Mouse (Mus musculus) limb, embryonic 12.5 days (tissue): ENCODE results near the gene Trpc7. TPM values are rescaled to one million over a fixed set of nuclear protein-coding genes. Genes with fewer than 3 reads are reported as not detected.
A peak's percentile ranks its signal among the peaks of the same experiment; 100 is the strongest.

Source experiments
- ATAC-seq: fragments of 200-750 bp; cut with Nextera tagmentation; 2 replicates; pipeline ENCODE4 v1.8.0; 2017; ENCODE audit warnings: low read depth, moderate TSS enrichment; ENCODE audit not compliant: insufficient number of reproducible peaks, insufficient read depth, low FRiP score, low TSS enrichment
- H3K27ac ChIP-seq: fragments of 300-500 bp; sonication (generic); 2 replicates; pipeline ENCODE4 v1.5.1; 2016; ENCODE audit warnings: mild to moderate bottlenecking, moderate library complexity
- H3K27me3 ChIP-seq: fragments of 300-500 bp; sonication (generic); 2 replicates; pipeline ENCODE4 v1.6.1; 2016; ENCODE audit warnings: mild to moderate bottlenecking, moderate library complexity
- H3K36me3 ChIP-seq: fragments of 300-500 bp; sonication (generic); 2 replicates; pipeline ENCODE4 v1.6.1; 2016; ENCODE audit warnings: mild to moderate bottlenecking, moderate library complexity
- H3K4me1 ChIP-seq: fragments of 300-500 bp; sonication (generic); replicated peaks from 2 replicates; pipeline ENCODE4 v1.6.1; 2016
- H3K4me2 ChIP-seq: fragments of 300-500 bp; sonication (generic); 2 replicates; pipeline ENCODE4 v1.6.1; 2016; ENCODE audit warnings: mild to moderate bottlenecking, moderate library complexity
- H3K4me3 ChIP-seq: fragments of 300-500 bp; sonication (generic); replicated peaks from 2 replicates; pipeline ENCODE4 v1.5.1; 2016; ENCODE audit warnings: mild to moderate bottlenecking
- H3K9ac ChIP-seq: fragments of 300-500 bp; sonication (generic); replicated peaks from 2 replicates; pipeline ENCODE4 v1.6.1; 2016; ENCODE audit warnings: mild to moderate bottlenecking, moderate library complexity
- H3K9me3 ChIP-seq: fragments of 300-500 bp; sonication (generic); 2 replicates; pipeline ENCODE4 v1.6.1; 2016; ENCODE audit warnings: mild to moderate bottlenecking, moderate library complexity
- WGBS: fragments of 180-500 bp; shearing (Covaris S2); methylation state at CpG from one replicate; pipeline ENCODE4 v1.1.7; 2016; 5-methylcytosine and 5-hydroxymethylcytosine counted together
- polyA plus RNA-seq: library from polyadenylated mRNA; unstranded; fragments of >200 nt; fragmentation: Nextera tagmentation; extraction: Ambion mirVana; gene quantifications from 2 replicates; pipeline ENCODE4 v1.2.1, GENCODE M21; 2016

Gene Trpc7
- polyA plus RNA-seq, 1 experiment from 2014 or later = not detected

- H3K4me1 ChIP-seq = peaks cover 14% of the 10 kb centered on the region
- no peak overlapping the region for H3K27ac ChIP-seq
- 74% methylated on average over 6 of the region's 6 CpGs for WGBS
- no peaks in the 10 kb centered on the region for H3K27me3 ChIP-seq
- ATAC-seq = no peak
- no peak overlapping the region for H3K9ac ChIP-seq
- H3K36me3 ChIP-seq = no peaks in the 10 kb centered on the region
- H3K4me3 ChIP-seq = no peak overlapping the region
- H3K4me2 ChIP-seq = no peak overlapping the region
- H3K9me3 ChIP-seq = no peaks in the 10 kb centered on the region; the same call in 1 of the 2 replicates
These were observed 31.2 kb downstream of the Trpc7 start for GRCm38 (mm10) chr13:56864567-56864966.

- Histone ChIP-seq H3K9ac (no peak overlapping the region), H3K4me2 (no peak overlapping the region), H3K36me3 (no peaks in the 10 kb centered on the region), H3K27ac (no peak overlapping the region), H3K4me3 (no peak overlapping the region), H3K27me3 (no peaks in the 10 kb centered on the region), H3K4me1 (peaks cover 14% of the 10 kb centered on the region), H3K9me3 (no peaks in the 10 kb centered on the region; the same call in 1 of the 2 replicates)
- no peak for ATAC-seq
- WGBS = 51% methylated on average over 6 of the region's 6 CpGs
These were observed 33.8 kb downstream of the Trpc7 start for GRCm38 (mm10) chr13:56862011-56862410.

GRCm38 (mm10) chr13:56854506-56854905, 41.3 kb downstream of the Trpc7 start:
- 56% methylated on average over 8 of the region's 8 CpGs for WGBS
- no peaks in the 10 kb centered on the region for H3K9me3 ChIP-seq
- H3K4me1 ChIP-seq = peaks cover 8% of the 10 kb centered on the region
- H3K4me2 ChIP-seq = no peak overlapping the region
- H3K9ac ChIP-seq = no peak overlapping the region
- no peaks in the 10 kb centered on the region for H3K27me3 ChIP-seq
- no peak for ATAC-seq
- no peak overlapping the region for H3K4me3 ChIP-seq
- H3K27ac ChIP-seq = no peak overlapping the region
- H3K36me3 ChIP-seq = no peaks in the 10 kb centered on the region

- no peak overlapping the region for H3K4me3 ChIP-seq
- no peaks in the 10 kb centered on the region for H3K36me3 ChIP-seq
- WGBS = 52% methylated on average over 5 of the region's 5 CpGs
- no peak for ATAC-seq
- H3K9ac ChIP-seq = no peak overlapping the region
- no peaks in the 10 kb centered on the region for H3K9me3 ChIP-seq
- peaks cover 8% of the 10 kb centered on the region for H3K4me1 ChIP-seq
- H3K27me3 ChIP-seq = no peaks in the 10 kb centered on the region
- H3K27ac ChIP-seq = no peak overlapping the region
- no peak overlapping the region for H3K4me2 ChIP-seq
These were observed 42.4 kb downstream of the Trpc7 start for GRCm38 (mm10) chr13:56853436-56853835.

- Histone ChIP-seq H3K27ac (no peak overlapping the region), H3K36me3 (no peaks in the 10 kb centered on the region)
These were observed 49.9 kb downstream of the Trpc7 start for GRCm38 (mm10) chr13:56845866-56846265.

GRCm38 (mm10) chr13:56815471-56815870, 80.3 kb downstream of the Trpc7 start:
- Histone ChIP-seq H3K4me3 (no peak overlapping the region), H3K36me3 (no peaks in the 10 kb centered on the region), H3K27me3 (0 out of 2 replicates have a peak, but pooled peaks cover 5% of the 10 kb centered on the region), H3K9ac (no peak overlapping the region), H3K27ac (no peak overlapping the region), H3K4me1 (no peaks in the 10 kb centered on the region), H3K4me2 (no peak overlapping the region), H3K9me3 (no peaks in the 10 kb centered on the region)
- no peak for ATAC-seq
- 88% methylated on average over 12 of the region's 12 CpGs for WGBS

More at GRCm38 (mm10) chr13:56845866-56846265, 49.9 kb downstream of the Trpc7 start:
- Histone ChIP-seq H3K9me3 (no peaks in the 10 kb centered on the region), H3K9ac (no peak overlapping the region), H3K4me3 (no peak overlapping the region), H3K4me1 (0 out of 2 replicates have a peak, but pooled peaks cover 3% of the 10 kb centered on the region), H3K4me2 (no peak overlapping the region), H3K27me3 (no peaks in the 10 kb centered on the region)
- 70% methylated on average over 3 of the region's 3 CpGs for WGBS
- ATAC-seq = no peak

- Histone ChIP-seq H3K27ac (no peak overlapping the region), H3K4me1 (no peaks in the 10 kb centered on the region), H3K4me3 (peak overlapping the region; percentile 30), H3K4me2 (peak overlapping the region; percentile 62), H3K9ac (peak overlapping the region; percentile 48), H3K27me3 (peaks cover 2% of the 10 kb centered on the region; the same call in 1 of the 2 replicates), H3K36me3 (no peaks in the 10 kb centered on the region), H3K9me3 (no peaks in the 10 kb centered on the region)
- WGBS = 6% methylated on average over 27 of the region's 27 CpGs
- no peak for ATAC-seq
These were observed 88.9 kb downstream of the Trpc7 start for GRCm38 (mm10) chr13:56806776-56807490.

- Histone ChIP-seq H3K36me3 (no peaks in the 10 kb centered on the region), H3K9ac (no peak overlapping the region), H3K9me3 (no peaks in the 10 kb centered on the region), H3K27ac (no peak overlapping the region), H3K4me2 (no peak overlapping the region), H3K4me1 (no peaks in the 10 kb centered on the region), H3K27me3 (peaks cover 2% of the 10 kb centered on the region; the same call in 1 of the 2 replicates), H3K4me3 (no peak overlapping the region)
- no peak for ATAC-seq
- 77% methylated on average over 3 of the region's 3 CpGs for WGBS
These were observed 90.7 kb downstream of the Trpc7 start for GRCm38 (mm10) chr13:56805131-56805530.

GRCm38 (mm10) chr13:56797459-56797858, 98.3 kb downstream of the Trpc7 start:
- WGBS = 83% methylated on average over 7 of the region's 7 CpGs
- ATAC-seq = no peak

GRCm38 (mm10) chr13:56795501-56795900, 100.3 kb downstream of the Trpc7 start:
- Histone ChIP-seq H3K9me3 (no peaks in the 10 kb centered on the region), H3K4me1 (peaks cover 7% of the 10 kb centered on the region), H3K36me3 (no peaks in the 10 kb centered on the region), H3K27me3 (0 out of 2 replicates have a peak, but pooled peaks cover 5% of the 10 kb centered on the region), H3K27ac (no peak overlapping the region), H3K9ac (no peak overlapping the region), H3K4me3 (no peak overlapping the region), H3K4me2 (no peak overlapping the region)
- 73% methylated on average over 7 of the region's 7 CpGs for WGBS
- ATAC-seq = no peak

More at GRCm38 (mm10) chr13:56797459-56797858, 98.3 kb downstream of the Trpc7 start:
- Histone ChIP-seq H3K27ac (no peak overlapping the region), H3K9me3 (no peaks in the 10 kb centered on the region), H3K9ac (no peak overlapping the region), H3K4me2 (no peak overlapping the region), H3K27me3 (0 out of 2 replicates have a peak, but pooled peaks cover 5% of the 10 kb centered on the region), H3K4me3 (no peak overlapping the region), H3K4me1 (peaks cover 7% of the 10 kb centered on the region), H3K36me3 (no peaks in the 10 kb centered on the region)

- H3K9me3 ChIP-seq = no peaks in the 10 kb centered on the region
- no peak overlapping the region for H3K27ac ChIP-seq
- WGBS = 59% methylated on average over 7 of the region's 7 CpGs
- H3K36me3 ChIP-seq = no peaks in the 10 kb centered on the region
- H3K9ac ChIP-seq = no peak overlapping the region
- H3K4me3 ChIP-seq = no peak overlapping the region
- no peak overlapping the region for H3K4me2 ChIP-seq
- no peak for ATAC-seq
- peaks cover 15% of the 10 kb centered on the region for H3K4me1 ChIP-seq
- H3K27me3 ChIP-seq = 0 out of 2 replicates have a peak, but pooled peaks cover under 1% of the 10 kb centered on the region
These were observed 101.4 kb downstream of the Trpc7 start for GRCm38 (mm10) chr13:56794441-56794840.
